Mouse (Mus musculus) CH12F3 (cell line): ENCODE measurements around the gene Ptov1.
"Not testable (repeated sequence)": the region's sequence is repeated elsewhere in the genome, so short reads cannot be mapped to it uniquely, and the experiment has no call there.

Experiments
- in situ Hi-C: fragments of 300-500 bp; cut with MboI; formaldehyde crosslinking; loops from 2 replicates; pipeline ENCODE4 v1.14.3; 2020; ENCODE audit warnings: low sequenced_read_pairs

The Ptov1 gene

DNA sequence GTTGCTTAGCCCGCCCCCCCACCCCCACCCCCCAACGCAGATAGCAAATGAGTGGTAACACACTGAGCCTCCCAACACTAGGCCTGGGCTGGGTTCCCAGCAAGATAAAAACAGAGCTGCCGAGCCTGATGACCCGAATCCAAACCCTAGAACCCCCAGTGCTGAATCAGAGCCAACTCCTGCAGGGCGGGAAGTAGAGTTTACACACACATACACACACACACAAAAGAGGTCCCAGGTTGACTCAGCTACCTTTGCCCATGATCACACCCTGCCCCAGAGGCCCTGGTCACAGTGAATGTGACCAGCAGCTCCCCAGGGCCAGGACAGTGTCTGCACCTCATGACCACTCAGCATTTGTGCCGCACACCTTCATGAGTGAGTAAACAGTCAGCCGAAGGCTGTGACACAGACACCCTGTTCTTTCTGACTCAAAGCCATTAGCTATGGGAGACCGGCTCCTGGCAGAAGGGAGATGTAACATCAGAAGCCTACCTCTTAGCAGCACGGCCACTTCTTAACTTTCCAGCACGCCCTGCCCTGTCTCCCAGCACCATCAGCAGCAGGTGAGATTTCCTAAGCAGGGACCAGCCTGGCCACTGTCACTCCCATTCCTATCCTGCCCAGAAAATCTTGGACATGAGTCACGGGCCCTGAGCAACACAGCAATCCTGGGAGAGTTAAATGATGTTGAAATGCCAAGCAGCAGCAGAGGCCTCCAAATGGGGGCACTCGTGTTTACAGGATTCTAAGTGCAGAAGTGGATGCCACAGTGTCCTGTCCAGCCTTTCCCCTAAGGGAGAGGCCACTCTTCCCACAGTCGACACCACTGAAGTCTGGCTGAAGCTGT is 18.9 kb upstream of the Ptov1 start:
- in situ Hi-C loops = no loop called here

DNA sequence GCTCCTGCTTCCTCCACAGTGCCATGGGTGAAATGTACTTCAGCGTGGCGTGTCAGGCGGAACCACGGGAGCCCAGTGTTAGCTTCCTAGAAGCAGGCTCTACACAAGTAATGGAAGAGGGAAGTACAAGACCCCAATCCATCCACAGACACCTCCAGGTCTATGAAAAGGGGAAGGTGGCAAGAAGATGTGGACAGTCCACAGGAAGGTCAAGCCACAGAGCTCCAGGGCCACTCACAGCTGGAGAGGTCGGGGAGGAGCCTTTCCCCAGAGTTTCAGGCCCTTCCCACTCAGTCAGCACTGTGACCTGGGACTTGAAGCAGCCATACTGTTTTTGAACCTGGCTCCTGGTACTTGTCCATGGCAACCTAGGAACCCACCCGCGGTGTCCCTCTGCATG is 17.4 kb upstream of the Ptov1 start:
- in situ Hi-C loops = no loop called here

DNA sequence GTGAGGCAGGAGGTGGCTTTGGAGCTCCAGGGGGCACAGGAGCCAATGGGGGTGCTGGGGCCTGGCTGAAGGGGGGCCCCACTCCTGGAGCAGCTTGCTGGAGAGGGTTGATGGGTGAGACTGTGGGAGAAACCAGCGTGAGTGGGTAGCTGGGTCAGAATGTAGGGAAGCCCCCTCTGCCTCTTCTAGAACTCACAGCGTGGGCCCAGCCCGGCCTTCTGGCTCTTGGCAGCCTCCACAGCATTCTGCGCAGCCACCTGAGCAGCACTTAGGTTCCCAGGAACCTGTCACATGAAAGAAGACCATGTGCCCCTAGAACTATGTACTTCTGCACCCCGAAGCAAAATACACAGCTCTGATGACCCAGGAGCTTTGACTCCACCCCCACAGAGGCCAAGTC is 15.0 kb upstream of the Ptov1 start:
- in situ Hi-C loops = no loop called here

DNA sequence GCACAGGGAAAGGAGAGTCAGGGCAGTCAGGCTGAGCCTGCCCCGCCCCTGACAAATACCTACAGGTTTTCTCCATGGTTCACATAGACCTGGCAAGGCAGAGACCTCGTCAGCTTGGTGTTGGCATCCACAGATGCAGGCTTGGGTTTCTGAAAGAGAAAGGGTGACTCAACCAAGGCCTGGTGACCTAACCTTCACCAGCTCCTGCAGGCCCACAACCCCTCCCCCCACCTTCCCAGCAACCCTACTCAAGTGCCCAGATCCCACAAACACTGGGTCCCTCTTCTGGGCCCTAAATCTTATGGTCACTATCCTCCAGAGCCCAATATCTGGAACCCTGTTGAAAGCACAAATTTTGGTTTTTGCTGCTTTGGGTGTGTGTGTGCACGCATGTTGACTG is 13.4 kb upstream of the Ptov1 start:
- in situ Hi-C loops = no loop called here

DNA sequence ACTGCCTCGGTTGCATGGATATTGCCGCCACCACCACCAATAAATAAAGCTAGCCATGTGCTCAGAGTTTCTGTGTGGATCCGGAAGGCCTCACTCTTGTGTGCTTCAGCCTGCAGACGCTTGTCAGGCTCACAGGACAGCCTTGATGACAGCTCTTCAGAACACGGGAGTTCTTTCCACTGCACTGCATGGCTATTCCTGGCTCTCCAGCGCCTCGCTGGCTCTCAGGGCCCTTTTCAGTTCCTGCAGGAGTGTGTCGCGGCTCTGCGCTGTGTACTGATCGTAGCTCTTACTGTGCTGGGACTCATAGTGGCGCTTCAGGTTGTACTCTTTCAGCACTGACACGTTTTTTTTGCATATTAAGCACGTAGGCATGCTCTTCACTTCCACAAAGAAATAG is 8.2 kb upstream of the Ptov1 start:
- in situ Hi-C loops = no loop called here

DNA sequence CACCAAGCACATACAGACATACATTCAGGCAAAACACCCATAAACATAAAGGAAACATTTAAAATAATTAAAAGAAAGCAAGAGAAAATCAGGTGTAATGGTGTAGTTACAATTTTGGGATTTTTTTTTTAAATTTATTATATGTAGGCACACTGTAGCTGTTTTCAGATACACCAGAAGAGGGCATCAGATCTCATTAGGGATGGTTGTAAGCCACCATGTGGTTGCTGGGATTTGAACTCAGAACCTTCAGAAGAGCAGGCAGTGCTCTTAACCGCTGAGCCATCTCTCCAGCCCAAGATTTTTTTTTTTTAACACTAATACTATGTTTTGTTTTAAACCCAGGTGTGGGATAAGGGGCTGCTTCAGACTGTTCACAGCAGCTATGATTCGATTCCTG is 2.2 kb upstream of the Ptov1 start:
- in situ Hi-C loops = not testable (repeated sequence)

DNA sequence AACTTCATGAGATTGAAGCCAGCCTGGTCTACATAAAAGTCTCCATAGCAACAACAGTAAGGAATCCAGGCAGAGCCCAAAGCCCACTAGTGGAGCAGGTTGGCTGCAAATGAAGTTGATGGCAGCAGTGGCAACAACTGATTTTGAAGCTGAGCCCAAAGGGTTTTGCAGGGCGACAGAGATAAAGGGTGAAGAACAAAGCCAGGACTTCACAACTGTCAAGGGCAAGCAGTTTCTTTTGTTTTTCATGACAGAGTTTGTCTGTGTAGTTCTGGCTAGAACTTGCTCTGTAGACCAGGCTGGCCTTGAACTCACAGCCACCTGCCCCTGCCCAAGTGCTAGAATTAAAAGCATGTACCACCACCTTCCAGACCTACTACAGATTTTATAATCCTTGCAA is 1.6 kb upstream of the Ptov1 start:
- in situ Hi-C loops = no loop called here

DNA sequence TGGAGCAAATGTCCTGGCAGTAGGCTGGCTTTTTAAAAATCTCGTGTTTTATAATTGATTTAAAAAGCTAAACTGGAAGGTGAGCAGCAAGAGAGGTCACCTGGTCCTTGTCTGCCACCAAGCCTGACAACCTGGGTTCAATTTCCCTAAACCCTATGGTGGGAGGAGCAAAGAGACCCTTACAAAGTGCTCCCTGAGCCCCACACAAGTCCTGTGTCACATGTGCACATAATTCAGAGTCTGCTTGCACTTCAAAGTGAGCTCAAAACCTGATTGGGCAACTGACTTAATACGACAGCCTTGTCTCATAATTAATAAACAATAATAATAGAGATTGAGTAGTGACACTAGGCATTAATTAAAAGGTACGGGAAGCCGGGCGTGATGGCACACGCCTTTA is 1.0 kb upstream of the Ptov1 start:
- in situ Hi-C loops = no loop called here

DNA sequence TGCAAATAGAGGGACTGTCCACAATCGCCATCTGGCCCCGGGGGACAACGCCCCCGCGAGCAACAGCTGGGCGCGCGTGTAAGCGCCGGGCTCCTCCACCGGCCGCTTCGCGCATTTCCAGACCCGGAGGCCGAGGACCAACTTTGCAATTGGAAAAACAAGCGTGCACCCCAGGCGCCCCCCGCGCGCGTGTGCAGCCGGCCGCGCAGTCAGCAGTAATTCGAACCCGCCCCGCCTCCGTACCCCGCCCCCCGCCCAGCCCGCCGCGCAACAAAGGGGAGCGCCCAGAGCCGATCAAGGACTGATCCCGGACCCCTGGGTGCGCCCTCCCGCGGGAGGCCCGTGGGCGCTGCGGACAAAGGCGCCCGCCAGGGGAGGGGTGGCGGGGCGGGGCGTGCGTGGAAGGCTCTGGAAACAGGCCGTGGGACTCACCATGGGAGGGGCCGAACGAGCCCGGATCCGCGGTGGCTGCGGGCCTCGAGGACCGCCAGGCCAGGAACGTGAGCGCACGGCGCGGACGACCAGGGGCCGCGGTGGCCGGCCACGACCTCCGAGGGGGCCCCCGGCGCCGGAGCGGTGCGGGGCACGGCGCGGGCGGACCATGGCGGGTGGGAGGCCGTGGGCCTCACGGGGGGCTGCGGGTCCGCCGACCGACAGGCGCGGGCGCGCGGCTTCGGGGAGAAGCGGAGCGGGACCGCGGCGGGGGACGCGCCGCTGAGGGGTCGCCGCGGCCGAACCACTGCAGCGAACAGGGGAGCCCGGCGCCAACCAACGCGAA is 480 bp downstream of the Ptov1 start:
- in situ Hi-C loops = no loop called here

DNA sequence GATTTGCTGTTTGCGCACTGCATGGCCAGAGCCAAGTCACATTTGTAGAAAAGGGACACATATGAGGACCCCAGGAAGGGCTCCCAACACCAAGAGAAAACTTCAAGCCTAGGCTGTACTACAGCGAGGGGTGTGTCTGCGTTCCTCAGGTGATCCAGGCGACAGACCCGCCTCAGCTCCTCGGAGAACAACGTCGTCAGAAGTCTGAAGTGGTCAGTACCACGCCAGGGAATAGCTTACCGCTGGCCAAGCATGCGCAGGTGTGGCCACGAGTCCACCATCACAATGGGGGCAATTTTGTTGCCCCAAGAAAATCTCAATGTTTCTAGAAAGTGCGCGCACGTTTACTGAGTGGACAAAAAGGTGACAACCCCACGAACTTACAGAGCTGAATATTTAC is 1.1 kb downstream of the Ptov1 start:
- in situ Hi-C loops = no loop called here

DNA sequence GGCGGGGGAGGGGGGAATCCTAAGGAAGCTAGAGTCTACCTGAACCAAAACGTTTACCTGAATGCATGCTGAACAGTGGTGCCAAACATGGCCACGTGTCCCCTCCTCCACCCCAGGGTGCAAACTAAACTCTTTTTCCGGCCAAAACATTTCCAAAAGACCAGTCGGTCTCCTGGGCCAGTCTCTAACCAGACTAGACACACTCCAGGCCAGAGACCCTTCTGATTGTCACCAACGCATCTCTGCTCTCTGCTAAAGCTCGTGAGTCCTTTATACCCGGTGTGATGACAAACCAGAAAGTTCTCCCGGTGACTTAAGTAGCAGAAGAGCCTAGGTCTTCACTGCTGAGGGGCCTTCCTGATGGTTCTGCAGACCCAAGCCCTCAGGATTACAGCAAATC is 1.8 kb downstream of the Ptov1 start:
- in situ Hi-C loops = no loop called here

DNA sequence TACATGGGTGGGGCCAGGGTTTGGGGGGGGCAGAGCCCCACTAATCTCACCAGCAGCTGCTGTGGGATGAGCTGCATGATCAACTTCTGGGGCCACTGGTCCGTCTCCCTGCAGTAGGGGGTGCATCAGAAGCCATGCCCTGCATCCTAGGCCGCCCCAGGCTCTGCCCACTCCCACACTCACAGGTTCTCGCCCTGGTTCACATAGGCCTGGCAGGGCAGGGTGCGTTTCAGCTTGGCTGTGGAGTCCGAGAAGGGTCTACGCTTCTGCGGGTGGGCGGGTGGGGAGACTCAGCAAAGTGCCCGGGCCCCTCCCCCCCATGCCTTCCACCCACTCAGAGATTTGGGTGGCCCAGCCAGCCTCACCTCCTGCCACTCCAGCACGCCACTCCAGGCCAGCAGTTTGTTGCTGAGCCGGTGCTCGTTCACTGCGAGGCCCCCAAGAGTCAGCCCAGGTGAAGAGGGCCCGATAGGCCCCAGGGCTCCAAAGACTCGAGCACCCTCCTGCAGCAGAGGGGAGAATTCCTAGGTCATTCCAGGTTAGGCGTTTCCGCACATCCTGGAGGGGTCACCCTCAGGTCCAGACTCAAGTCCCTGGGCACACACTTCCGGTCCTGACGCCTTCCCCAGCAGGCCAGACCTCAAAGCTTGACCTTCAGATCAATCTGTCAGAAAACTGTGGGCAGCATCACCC is 2.4 kb downstream of the Ptov1 start:
- in situ Hi-C loops = no loop called here

DNA sequence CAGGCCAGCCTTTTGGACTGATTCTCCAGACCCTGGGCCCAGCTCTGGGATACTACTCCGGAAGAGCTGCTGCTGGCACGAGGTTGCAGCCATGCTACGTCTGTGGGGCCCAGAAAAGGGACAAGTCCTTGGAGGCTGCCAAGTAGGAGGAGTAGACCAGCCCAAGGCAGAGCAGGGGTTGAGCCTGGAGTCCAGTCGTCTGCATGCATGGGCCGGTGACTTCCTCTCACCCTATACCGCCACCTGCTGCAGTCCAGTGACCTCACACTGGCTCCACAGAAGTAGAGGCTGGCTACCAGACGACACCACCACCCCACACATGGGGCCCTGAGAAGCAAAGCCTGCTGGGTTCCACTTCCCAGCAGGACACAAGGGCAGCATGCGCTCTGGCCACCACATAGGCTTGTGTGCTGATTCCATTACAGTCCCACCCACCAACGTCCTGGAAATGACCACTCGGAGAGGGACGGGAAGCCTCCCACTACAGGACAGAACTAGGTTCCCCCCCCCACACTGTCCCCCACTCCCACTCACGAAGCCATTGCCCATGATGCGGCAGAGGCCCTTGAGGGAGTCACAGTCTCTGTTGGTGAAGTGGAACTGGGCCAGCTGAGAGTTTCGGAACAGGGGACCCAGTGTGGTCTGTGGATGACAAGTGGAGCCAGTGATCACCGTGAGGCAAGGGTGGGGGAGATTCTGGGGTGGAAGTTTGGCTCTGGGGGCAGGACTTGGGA is 3.1 kb downstream of the Ptov1 start:
- in situ Hi-C loops = no loop called here

DNA sequence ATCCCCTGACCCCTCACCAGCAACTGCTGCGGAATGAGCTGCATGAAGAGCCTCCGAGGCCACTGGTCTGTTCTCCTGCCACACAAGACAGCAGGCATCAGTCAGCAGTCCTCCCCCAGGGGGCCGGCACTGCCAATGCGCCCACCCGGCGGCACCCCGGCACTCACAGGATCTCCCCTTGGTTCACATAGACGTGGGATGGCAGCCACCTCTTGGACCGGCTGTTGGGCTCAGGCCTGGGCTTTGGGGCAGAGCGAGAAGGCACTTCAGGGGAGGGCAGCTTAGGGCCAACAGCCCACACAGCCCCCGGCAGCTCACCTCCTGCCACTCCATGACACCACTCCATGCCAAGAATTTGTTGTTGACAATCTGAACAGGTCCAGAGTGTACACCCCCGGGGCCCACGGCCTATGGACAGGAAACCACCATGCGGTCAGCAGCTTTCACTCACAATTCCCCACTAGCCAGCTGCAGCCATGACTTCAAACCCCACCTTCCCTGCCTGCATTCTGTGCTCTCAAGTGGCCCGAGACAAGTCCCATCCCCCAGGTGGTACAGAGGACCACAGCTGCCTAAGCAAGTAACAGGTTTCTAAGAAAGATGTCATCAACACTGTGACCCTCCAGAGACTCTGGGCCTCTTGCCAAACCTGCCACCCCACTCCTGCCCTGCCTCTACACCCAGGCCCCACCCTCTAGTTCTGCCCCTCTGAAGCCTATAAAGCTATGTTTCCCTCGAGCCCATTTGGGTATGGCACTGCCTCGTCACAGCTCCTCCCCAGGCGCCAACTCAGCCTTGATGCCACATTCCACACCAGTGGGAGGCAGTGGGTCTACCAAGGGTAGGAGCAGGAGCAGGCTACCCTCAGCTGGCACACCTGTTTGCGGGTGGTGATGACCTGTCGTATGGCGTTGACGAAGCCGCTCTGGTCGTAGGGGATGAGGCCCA is 4.7 kb downstream of the Ptov1 start:
- in situ Hi-C loops = no loop called here

DNA sequence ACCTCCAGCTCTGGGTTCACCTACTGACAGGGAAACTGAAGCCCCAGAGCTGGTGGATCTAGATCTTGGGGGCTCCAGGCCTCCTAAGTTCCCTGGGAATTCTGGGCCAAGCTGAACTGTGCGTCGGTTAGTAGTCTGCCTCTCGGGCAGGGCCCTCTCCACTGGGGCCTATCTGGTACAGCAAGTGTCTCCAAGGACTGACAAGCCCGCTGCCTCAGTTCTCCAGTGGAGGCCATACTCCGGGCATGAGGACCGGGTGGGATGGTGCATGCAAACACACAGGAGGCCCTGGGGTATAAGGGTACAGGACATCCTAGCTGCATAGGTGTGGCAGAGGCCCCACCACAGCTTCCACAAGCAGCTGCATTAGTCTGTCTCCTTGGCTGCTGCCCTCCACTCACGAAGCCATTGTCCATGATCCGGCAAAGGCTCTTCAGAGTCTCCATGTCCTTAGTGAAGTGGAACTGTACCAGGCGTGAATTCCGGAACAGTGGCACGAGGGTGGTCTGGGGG is 5.5 kb downstream of the Ptov1 start:
- in situ Hi-C loops = no loop called here

DNA sequence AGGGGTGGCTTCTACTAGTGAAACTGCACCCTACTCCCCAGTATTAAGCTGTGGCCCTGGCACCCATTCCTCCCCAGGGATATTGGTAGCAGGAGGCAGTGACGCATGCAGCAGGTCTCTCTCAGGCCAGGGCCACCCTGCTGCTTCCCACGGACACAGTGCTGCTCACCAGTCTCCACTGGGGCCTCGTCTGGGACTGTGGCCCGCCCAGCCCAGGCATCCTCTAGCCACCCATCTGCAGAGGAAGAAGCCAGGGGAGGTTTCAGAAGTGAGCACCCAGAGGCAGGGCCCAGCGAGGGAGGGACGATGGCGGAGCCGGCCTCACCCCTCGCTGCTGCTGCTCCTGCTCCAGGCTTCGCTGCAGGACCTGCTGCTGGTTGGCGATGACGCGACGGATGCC is 6.4 kb downstream of the Ptov1 start:
- in situ Hi-C loops = no loop called here

DNA sequence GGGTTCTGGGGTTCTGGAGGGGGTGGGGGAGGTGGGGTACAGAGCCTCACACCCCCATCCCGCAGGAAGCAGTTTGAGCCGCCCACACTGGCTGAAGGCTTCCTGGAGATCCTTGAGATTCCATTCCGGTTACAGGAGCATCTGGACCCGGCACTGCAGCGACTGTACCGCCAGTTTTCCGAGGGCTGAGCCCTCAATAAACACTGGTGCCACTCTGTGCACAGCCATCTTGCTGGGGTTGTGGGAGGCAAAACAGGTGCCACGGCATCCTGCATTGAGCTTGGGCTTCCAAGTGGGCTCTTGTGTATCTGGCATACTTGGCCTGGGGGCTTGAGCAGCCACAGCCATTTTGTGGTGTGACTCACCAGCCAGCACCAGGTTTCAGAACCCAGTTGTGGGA is 7.2 kb downstream of the Ptov1 start:
- in situ Hi-C loops = no loop called here

DNA sequence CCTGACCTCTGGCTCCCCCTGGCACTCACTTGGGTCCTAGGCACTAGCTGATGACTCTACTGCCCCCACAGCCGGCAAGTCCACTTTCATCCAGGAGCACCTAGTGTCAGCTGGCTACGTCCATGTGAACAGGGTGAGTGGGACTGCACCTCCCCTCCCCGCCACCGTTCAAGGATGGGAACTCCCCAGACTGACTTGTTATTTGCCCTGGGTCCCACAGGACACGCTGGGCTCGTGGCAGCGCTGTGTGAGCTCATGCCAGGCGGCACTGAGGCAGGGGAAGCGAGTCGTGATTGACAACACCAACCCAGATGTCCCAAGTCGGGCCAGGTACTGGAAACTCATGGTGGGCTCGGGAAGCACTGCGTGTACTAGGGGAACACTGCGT is 8.2 kb downstream of the Ptov1 start:
- in situ Hi-C loops = no loop called here

DNA sequence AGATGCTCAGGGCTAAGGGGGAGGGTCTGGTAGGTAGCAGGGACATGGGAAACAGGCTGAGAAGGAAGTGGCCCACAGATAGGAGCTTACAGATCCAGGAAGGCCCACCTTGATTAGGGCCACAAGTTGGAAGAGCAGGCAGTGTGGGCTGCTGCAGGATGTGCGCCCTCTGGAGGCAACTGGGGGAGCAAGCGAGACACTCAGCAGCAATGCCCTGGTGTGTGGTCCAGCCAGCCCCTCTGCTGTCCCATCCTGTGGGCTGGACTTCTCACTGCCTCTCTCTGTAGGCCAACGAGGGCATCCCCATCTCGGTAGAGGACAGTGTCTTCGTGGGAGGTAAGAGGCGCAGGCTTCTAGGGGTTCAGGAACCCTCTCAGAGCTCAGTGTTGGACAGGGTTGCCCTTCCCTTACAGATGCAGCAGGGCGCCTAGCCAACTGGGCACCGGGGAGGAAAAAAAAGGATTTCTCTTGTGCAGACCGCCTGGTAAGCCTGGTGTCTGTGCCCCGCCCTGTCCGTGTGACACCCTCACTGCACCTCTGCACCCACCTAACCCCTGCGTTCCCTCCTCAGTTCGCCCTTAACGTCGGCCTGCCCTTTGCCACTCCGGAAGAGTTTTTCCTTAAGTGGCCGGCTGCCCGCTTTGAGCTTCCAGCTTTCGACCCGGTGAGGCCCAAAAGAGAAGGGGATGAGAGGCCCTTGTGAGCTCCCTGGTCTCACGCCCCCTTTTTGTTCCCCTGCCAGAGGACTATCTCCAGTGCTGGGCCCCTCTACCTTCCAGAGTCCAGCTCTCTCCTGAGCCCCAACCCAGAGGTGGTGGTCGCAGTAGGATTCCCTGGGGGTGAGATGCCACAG is 8.8 kb downstream of the Ptov1 start:
- in situ Hi-C loops = no loop called here
